Mouse (Mus musculus) MEL (cell line): ENCODE measurements around the gene Src. TPM values are rescaled to one million over a fixed set of nuclear protein-coding genes. Genes with fewer than 3 reads are reported as not detected.

Source experiments
- DNase-seq: peaks from one replicate; pipeline ENCODE4 v3.0.0; 2011; ENCODE audit warnings: low read depth, low spot score
- H3K27ac ChIP-seq: 2 replicates; pipeline ENCODE4 v1.5.1; 2012; ENCODE audit warnings: low read depth, mild to moderate bottlenecking, control low read depth, low read length, moderate library complexity; ENCODE audit not compliant: control insufficient read depth
- H3K27me3 ChIP-seq, 2 experiments: fragments of 150-350 bp in 1 of 2; sonication (generic) in 1 of 2; 2 replicates each; pipeline ENCODE4 v1.6.1; 2012; ENCODE audit warnings: low read length in 2 of 2, mild to moderate bottlenecking in 2 of 2, improper control_type of control experiment in 1 of 2, moderate library complexity in 1 of 2; ENCODE audit not compliant: insufficient read depth in 2 of 2, control insufficient read depth in 1 of 2
- H3K36me3 ChIP-seq, 2 experiments: 2 replicates each; pipeline ENCODE4 v1.6.1; 2012 to 2014; ENCODE audit warnings: low read length in 2 of 2, improper control_type of control experiment in 1 of 2, inconsistent platforms in 1 of 2, mild to moderate bottlenecking in 1 of 2; ENCODE audit not compliant: insufficient read depth in 2 of 2, control insufficient read depth in 1 of 2
- H3K4me1 ChIP-seq, 2 experiments: fragments of 150-350 bp in 1 of 2; sonication (generic) in 1 of 2; 2 replicates each; pipeline ENCODE4 v1.6.1; 2012; ENCODE audit warnings: low read length in 2 of 2, improper control_type of control experiment in 1 of 2, mild to moderate bottlenecking in 1 of 2; ENCODE audit not compliant: insufficient read depth in 2 of 2, control insufficient read depth in 1 of 2
- H3K4me3 ChIP-seq, 2 experiments: fragments of 150-350 bp in 1 of 2; sonication (generic) in 1 of 2; 2 replicates each; pipeline ENCODE4 v1.5.1; 2012; ENCODE audit warnings: low read depth in 2 of 2, low read length in 2 of 2, mild to moderate bottlenecking in 2 of 2, moderate library complexity in 2 of 2, control low read depth in 1 of 2, improper control_type of control experiment in 1 of 2; ENCODE audit not compliant: control insufficient read depth in 1 of 2, insufficient read depth in 1 of 2
- H3K79me2 ChIP-seq: 2 replicates; pipeline ENCODE4 v1.6.1; 2012; ENCODE audit warnings: mild to moderate bottlenecking, low read length, moderate library complexity; ENCODE audit not compliant: control insufficient read depth, poor library complexity, insufficient read depth
- H3K9ac ChIP-seq: 2 replicates; pipeline ENCODE4 v1.6.1; 2012; ENCODE audit warnings: low read depth, mild to moderate bottlenecking, control low read depth, low read length, moderate library complexity; ENCODE audit not compliant: control insufficient read depth, poor library complexity, severe bottlenecking
- H3K9me3 ChIP-seq: fragments of 150-350 bp; sonication (generic); replicated peaks from 2 replicates; pipeline ENCODE4 v1.6.1; 2012; ENCODE audit warnings: mild to moderate bottlenecking, low read length, improper control_type of control experiment, moderate library complexity; ENCODE audit not compliant: insufficient read depth
- CHD2 ChIP-seq: IDR thresholded peaks from 2 replicates; pipeline ENCODE4 v1.6.1; 2011; ENCODE audit warnings: low read length, improper control_type of control experiment
- CTCF ChIP-seq, 3 experiments: IDR thresholded peaks in 2 of 3; conservative IDR thresholded peaks in 1 of 3; 2 replicates each; pipeline ENCODE4 v1.5.1; 2011 to 2012; ENCODE audit warnings: low read length in 3 of 3, low read depth in 2 of 3, mild to moderate bottlenecking in 2 of 3, improper control_type of control experiment in 1 of 3, inconsistent platforms in 1 of 3, mixed read lengths in 1 of 3, moderate library complexity in 1 of 3; ENCODE audit not compliant: control insufficient read depth in 1 of 3, insufficient read depth in 1 of 3, poor library complexity in 1 of 3, severe bottlenecking in 1 of 3
- GATA1 ChIP-seq: IDR thresholded peaks from 2 replicates; pipeline ENCODE4 v1.6.1; 2011; ENCODE audit warnings: low read depth, low read length, improper control_type of control experiment
- KAT2A ChIP-seq: conservative IDR thresholded peaks from 2 replicates; pipeline ENCODE4 v1.6.1; 2012; ENCODE audit warnings: low read depth, low read length, improper control_type of control experiment, inconsistent platforms
- MAFK ChIP-seq: IDR thresholded peaks from 2 replicates; pipeline ENCODE4 v1.6.1; 2011; ENCODE audit warnings: low read depth, mild to moderate bottlenecking, low read length, improper control_type of control experiment, borderline replicate concordance
- MAX ChIP-seq: IDR thresholded peaks from 2 replicates; pipeline ENCODE4 v1.6.1; 2011; ENCODE audit warnings: low read length, improper control_type of control experiment
- MAZ ChIP-seq: IDR thresholded peaks from 2 replicates; pipeline ENCODE4 v1.6.1; 2012; ENCODE audit warnings: low read depth, mild to moderate bottlenecking, inconsistent platforms, low read length, improper control_type of control experiment
- MEF2A ChIP-seq: IDR thresholded peaks from 2 replicates; pipeline ENCODE4 v1.6.1; 2014; ENCODE audit warnings: low read depth, mild to moderate bottlenecking, inconsistent platforms, low read length, improper control_type of control experiment; ENCODE audit not compliant: poor library complexity, insufficient replicate concordance, severe bottlenecking; ENCODE audit errors: extremely low read depth
- MXI1 ChIP-seq: IDR thresholded peaks from 2 replicates; pipeline ENCODE4 v1.6.1; 2011; ENCODE audit warnings: mild to moderate bottlenecking, low read depth, low read length, improper control_type of control experiment
- MYB ChIP-seq: IDR thresholded peaks from 2 replicates; pipeline ENCODE4 v1.6.1; 2011; ENCODE audit warnings: mild to moderate bottlenecking, low read depth, low read length, improper control_type of control experiment
- NELFE ChIP-seq: IDR thresholded peaks from 2 replicates; pipeline ENCODE4 v1.6.1; 2011; ENCODE audit warnings: low read depth, low read length, improper control_type of control experiment
- NRF1 ChIP-seq: IDR thresholded peaks from 2 replicates; pipeline ENCODE4 v1.6.1; 2014; ENCODE audit warnings: low read depth, mild to moderate bottlenecking, inconsistent platforms, low read length, improper control_type of control experiment, moderate library complexity; ENCODE audit not compliant: poor library complexity, insufficient read depth, severe bottlenecking
- POLR2A ChIP-seq, 2 experiments: IDR thresholded peaks; 2 replicates each; pipeline ENCODE4 v1.6.1; 2011 to 2012; ENCODE audit warnings: low read length in 2 of 2, mild to moderate bottlenecking in 2 of 2, control low read depth in 1 of 2, improper control_type of control experiment in 1 of 2, low read depth in 1 of 2, moderate library complexity in 1 of 2; ENCODE audit not compliant: control insufficient read depth in 1 of 2, insufficient read depth in 1 of 2, poor library complexity in 1 of 2
- RAD21 ChIP-seq: IDR thresholded peaks from 2 replicates; pipeline ENCODE4 v1.6.1; 2011; ENCODE audit warnings: mild to moderate bottlenecking, low read depth, low read length, improper control_type of control experiment
- SIN3A ChIP-seq: IDR thresholded peaks from 2 replicates; pipeline ENCODE4 v1.6.1; 2012; ENCODE audit warnings: low read length, improper control_type of control experiment, inconsistent platforms
- TBP ChIP-seq: IDR thresholded peaks from 2 replicates; pipeline ENCODE4 v1.8.0; 2011; ENCODE audit warnings: low read depth, low read length, improper control_type of control experiment
- TCF12 ChIP-seq: IDR thresholded peaks from 2 replicates; pipeline ENCODE4 v1.6.1; 2014; ENCODE audit warnings: low read depth, mild to moderate bottlenecking, inconsistent platforms, low read length, improper control_type of control experiment, moderate library complexity
- USF1 ChIP-seq: IDR thresholded peaks from 2 replicates; pipeline ENCODE4 v1.6.1; 2014; ENCODE audit warnings: low read depth, mild to moderate bottlenecking, inconsistent platforms, low read length, improper control_type of control experiment, moderate library complexity
- ZKSCAN1 ChIP-seq: IDR thresholded peaks from 2 replicates; pipeline ENCODE4 v1.6.1; 2012; ENCODE audit warnings: low read depth, mild to moderate bottlenecking, inconsistent platforms, low read length, improper control_type of control experiment, moderate library complexity
- ZMIZ1 ChIP-seq: IDR thresholded peaks from 2 replicates; pipeline ENCODE4 v1.6.1; 2012; ENCODE audit warnings: low read depth, mild to moderate bottlenecking, inconsistent platforms, low read length, improper control_type of control experiment, moderate library complexity
- ZNF384 ChIP-seq: IDR thresholded peaks from 2 replicates; pipeline ENCODE4 v1.6.1; 2012; ENCODE audit warnings: low read depth, mild to moderate bottlenecking, inconsistent platforms, low read length, improper control_type of control experiment
- polyA plus RNA-seq, 2 experiments: library from polyadenylated mRNA; stranded (reverse) in 1 of 2; unstranded in 1 of 2; fragments of >175 nt in 1 of 2; fragments of >200 nt in 1 of 2; gene quantifications; 2 replicates each; pipeline versions ENCODE4 v1.2.1 to v1.2.4; 2012; ENCODE audit warnings: low replicate concordance in 2 of 2, low read depth in 1 of 2; ENCODE audit not compliant: insufficient read length in 2 of 2, insufficient read depth in 1 of 2, missing spikeins in 1 of 2
- total RNA-seq: library from RNA; depleted of rRNA; stranded (reverse); fragments of 300-350 nt; gene quantifications from 2 replicates; pipeline ENCODE4 v1.2.3, GENCODE M21; 2012

Gene Src
- total and polyA plus RNA-seq, 3 experiments, result 0.23 to 4.2 TPM; not detected in 1

GRCm38 (mm10) chr2:157514353-157514752 lies 96.1 kb downstream of the Src start:
- H3K27me3 ChIP-seq, result peaks cover 3 to 21% of the 10 kb centered on the region in 2 experiments; a peak in 3 of 4 replicates
- H3K36me3 ChIP-seq, result no peaks in the 10 kb centered on the region
- no peak overlapping the region for H3K27ac ChIP-seq
- H3K9ac ChIP-seq, result no peak overlapping the region
- no peaks in the 10 kb centered on the region for H3K79me2 ChIP-seq
- H3K9me3 ChIP-seq, result no peaks in the 10 kb centered on the region
- no peaks in the 10 kb centered on the region for H3K4me1 ChIP-seq
- TF ChIP-seq MAX (no peak), MAZ (no peak), SIN3A (no peak), RAD21 (no peak), USF1 (no peak), ZNF384 (no peak), POLR2A (IDR thresholded peaks at IDR 0.05; ENCODE audit: control insufficient read depth in 1 of 2, insufficient read depth in 1 of 2, low read depth in 1 of 2, low read length in 2 of 2, poor library complexity in 1 of 2) (no peak), NELFE (no peak), NRF1 (no peak)
- TF ChIP-seq, all 39 proteins: peak for 0
- no peak overlapping the region for H3K4me3 ChIP-seq
- DNase-seq, result no peak

- Histone ChIP-seq H3K36me3 (no peaks in the 10 kb centered on the region), H3K9ac (no peak overlapping the region), H3K79me2 (no peaks in the 10 kb centered on the region), H3K4me3 (no peak overlapping the region), H3K4me1 (no peaks in the 10 kb centered on the region), H3K27me3 (peaks cover 3 to 24% of the 10 kb centered on the region in 2 experiments; a peak in 3 of 4 replicates), H3K27ac (no peak overlapping the region), H3K9me3 (no peaks in the 10 kb centered on the region)
- DNase-seq, result no peak
- TF ChIP-seq TCF12 (no peak), KAT2A (no peak), MAX (no peak), CTCF (IDR thresholded peaks at IDR 0.05 in 2 of 3, conservative IDR thresholded peaks at IDR 0.05 in 1 of 3; ENCODE audit: control insufficient read depth in 1 of 3, insufficient read depth in 1 of 3, low read depth in 2 of 3, low read length in 3 of 3, poor library complexity in 1 of 3, severe bottlenecking in 1 of 3) (no peak), USF1 (no peak)
Observed at GRCm38 (mm10) chr2:157517526-157517925, 99.3 kb downstream of the Src start.

DNA sequence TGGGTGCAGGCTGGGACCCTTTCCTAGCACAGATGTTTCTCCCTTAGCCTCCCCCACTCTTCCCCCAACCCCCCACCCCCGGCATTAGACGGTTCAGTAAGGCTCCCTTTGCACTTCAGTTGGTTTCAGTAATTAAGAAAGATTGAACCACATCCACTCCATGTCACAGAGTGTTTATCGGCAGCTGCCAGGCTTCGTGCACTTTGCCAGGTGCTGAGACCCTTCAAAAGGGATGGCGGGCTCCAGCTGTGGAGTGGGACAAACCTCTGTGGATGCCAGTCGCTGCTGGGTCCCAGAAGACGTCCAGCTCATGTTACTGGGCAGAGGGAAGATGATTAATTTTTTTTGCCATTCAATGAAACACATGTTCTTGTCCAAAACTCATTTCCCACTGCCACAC lies 100.2 kb downstream of the Src start:
- no peaks in the 10 kb centered on the region for H3K36me3 ChIP-seq
- no peak overlapping the region for H3K9ac ChIP-seq
- peaks cover under 1 to 24% of the 10 kb centered on the region in 2 experiments; a peak in 3 of 4 replicates for H3K27me3 ChIP-seq
- no peak overlapping the region for H3K4me3 ChIP-seq
- no peak overlapping the region for H3K27ac ChIP-seq
- no peaks in the 10 kb centered on the region for H3K9me3 ChIP-seq
- no peaks in the 10 kb centered on the region for H3K79me2 ChIP-seq
- TF ChIP-seq TCF12 (no peak), MYB (no peak), GATA1 (no peak), TBP (no peak), CHD2 (no peak), RAD21 (no peak), MAFK (no peak), MEF2A (no peak), MXI1 (no peak), ZKSCAN1 (no peak), NELFE (no peak), ZNF384 (no peak), MAX (no peak), ZMIZ1 (no peak)
- no peak for DNase-seq
- no peaks in the 10 kb centered on the region for H3K4me1 ChIP-seq
